ENCODE assay signal across 21 mouse cellular contexts in the genomic region with DNA sequence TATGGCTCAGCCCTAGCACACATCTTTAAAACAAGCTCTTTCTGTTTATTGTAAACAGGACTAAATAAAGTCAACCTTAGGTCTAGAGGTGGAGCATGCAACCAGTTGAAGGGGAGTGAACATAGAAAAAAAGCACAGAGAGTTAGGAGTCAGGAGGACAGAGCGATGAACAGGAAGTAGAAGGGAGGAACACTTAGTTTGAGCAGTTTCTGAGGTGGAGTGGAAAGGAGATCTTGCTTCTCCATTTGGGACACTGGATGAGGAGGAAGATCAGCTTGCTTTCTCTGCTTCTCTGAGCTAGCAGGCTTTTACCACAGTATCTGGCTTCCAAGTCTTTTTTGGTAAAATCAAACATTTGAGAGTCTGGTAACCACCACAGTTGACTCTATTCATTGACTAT.
"Had no signal": no experiment of that assay in that cellular context is flagged by ENCODE, and none has a peak within 500 bp of the region (broad histone marks: within the 10 kb centered on the region; RNA-seq: fewer than 3 reads in every experiment).

No protein-coding gene starts in this region.

- H3K27ac ChIP-seq: heart, embryonic 10.5 days; hindbrain, embryonic 10.5 days; hindbrain, embryonic 12.5 days; hindbrain, embryonic 14.5 days; intestine, embryonic 15.5 days; layer of hippocampus, adult 2 months; limb, embryonic 13.5 days; limb, embryonic 15.5 days had no signal

- H3K36me3 ChIP-seq: heart, embryonic 10.5 days; heart, embryonic 12.5 days; hindbrain, embryonic 10.5 days; hindbrain, embryonic 12.5 days; intestine, embryonic 15.5 days; limb, embryonic 13.5 days; limb, embryonic 15.5 days; liver, embryonic 15.5 days had no signal

- H3K4me1 ChIP-seq: heart, embryonic 10.5 days; heart, embryonic 12.5 days; hindbrain, embryonic 10.5 days; hindbrain, embryonic 12.5 days; intestine, embryonic 15.5 days; limb, embryonic 13.5 days; limb, embryonic 15.5 days had no signal

- H3K9me3 ChIP-seq: heart, embryonic 10.5 days; heart, embryonic 12.5 days; hindbrain, embryonic 10.5 days; hindbrain, embryonic 12.5 days; intestine, embryonic 15.5 days; limb, embryonic 13.5 days; limb, embryonic 15.5 days; liver, embryonic 15.5 days had no signal

- H3K9ac ChIP-seq: heart, embryonic 12.5 days; hindbrain, embryonic 12.5 days; hindbrain, embryonic 14.5 days; intestine, embryonic 15.5 days; limb, embryonic 13.5 days; limb, embryonic 15.5 days; liver, embryonic 15.5 days had no signal

- ATAC-seq: hindbrain, embryonic 16.5 days; intestine, embryonic 15.5 days; intestine, postnatal 0 days had no signal

- H3K27me3 ChIP-seq: heart, embryonic 12.5 days; hindbrain, embryonic 12.5 days; intestine, embryonic 15.5 days; limb, embryonic 13.5 days; limb, embryonic 15.5 days; liver, embryonic 15.5 days had no signal

- DNase-seq: gastrocnemius, postnatal 14 days; gastrocnemius, postnatal 36 days; heart, postnatal 10 days; heart, postnatal 4 days; kidney, adult 2 months; kidney, postnatal 10 days; kidney, postnatal 25 days; kidney, postnatal 4 days; left cerebral cortex, postnatal 4 days had no signal

- H3K4me3 ChIP-seq: heart, embryonic 10.5 days; heart, embryonic 12.5 days; hindbrain, embryonic 10.5 days; hindbrain, embryonic 12.5 days; intestine, embryonic 15.5 days; layer of hippocampus, adult 2 months; limb, embryonic 13.5 days; limb, embryonic 15.5 days; liver, embryonic 15.5 days had no signal

- H3K4me2 ChIP-seq: heart, embryonic 12.5 days; hindbrain, embryonic 12.5 days; hindbrain, embryonic 14.5 days; intestine, embryonic 15.5 days; limb, embryonic 13.5 days; limb, embryonic 15.5 days; liver, embryonic 15.5 days had no signal
